Mouse (Mus musculus) forebrain, embryonic 14.5 days (tissue): ENCODE results near the gene Polr2l. TPM values are rescaled to one million over a fixed set of nuclear protein-coding genes. Genes with fewer than 3 reads are reported as not detected.

Experiments
- ATAC-seq: fragments of 200-750 bp; cut with Nextera tagmentation; 2 replicates; pipeline ENCODE4 v1.8.0; 2017; ENCODE audit warnings: mild to moderate bottlenecking, moderate library complexity
- DNase-seq: peaks from one replicate; pipeline ENCODE4 v3.0.0-alpha.2; 2015; ENCODE audit warnings: low spot score
- H3K27ac ChIP-seq: fragments of 300-500 bp; sonication (generic); 2 replicates; pipeline ENCODE4 v1.5.1; 2014; ENCODE audit warnings: low read depth, mild to moderate bottlenecking, control low read depth, low read length, moderate library complexity
- H3K27me3 ChIP-seq: fragments of 300-500 bp; sonication (generic); replicated peaks from 2 replicates; pipeline ENCODE4 v1.6.1; 2014; ENCODE audit warnings: low read length, control low read depth, mixed read lengths; ENCODE audit not compliant: control insufficient read depth, insufficient read depth
- H3K36me3 ChIP-seq: fragments of 300-500 bp; sonication (generic); 2 replicates; pipeline ENCODE4 v1.6.1; 2014; ENCODE audit warnings: low read length, control low read depth; ENCODE audit not compliant: control insufficient read depth, insufficient read depth
- H3K4me1 ChIP-seq: fragments of 300-500 bp; sonication (generic); 2 replicates; pipeline ENCODE4 v1.6.1; 2014; ENCODE audit warnings: antibody characterized with exemption, low read length, control low read depth; ENCODE audit not compliant: control insufficient read depth, insufficient read depth
- H3K4me2 ChIP-seq: fragments of 300-500 bp; sonication (generic); 2 replicates; pipeline ENCODE4 v1.6.1; 2014; ENCODE audit warnings: mild to moderate bottlenecking, control low read depth, low read length
- H3K4me3 ChIP-seq: fragments of 300-500 bp; sonication (generic); 2 replicates; pipeline ENCODE4 v1.5.1; 2014; ENCODE audit warnings: low read depth, low read length, control low read depth
- H3K9ac ChIP-seq: fragments of 300-500 bp; sonication (generic); 2 replicates; pipeline ENCODE4 v1.6.1; 2014; ENCODE audit warnings: mild to moderate bottlenecking, low read length, control low read depth, moderate library complexity
- H3K9me3 ChIP-seq: fragments of 300-500 bp; sonication (generic); replicated peaks from 2 replicates; pipeline ENCODE4 v1.6.1; 2016; ENCODE audit warnings: low read length, control low read depth, mixed read lengths; ENCODE audit not compliant: control insufficient read depth
- WGBS: fragments of 180-500 bp; shearing (Covaris S2); extraction: QIAGEN DNeasy Blood & Tissue Kit; methylation state at CpG from one replicate; pipeline ENCODE4 v1.1.7; 2014; 5-methylcytosine and 5-hydroxymethylcytosine counted together
- polyA plus RNA-seq: library from polyadenylated mRNA; unstranded; fragments of >200 nt; fragmentation: Nextera tagmentation; extraction: Ambion mirVana; gene quantifications from 2 replicates; pipeline ENCODE4 v1.2.1, GENCODE M21; 2014

Gene Polr2l
- polyA plus RNA-seq, 1 experiment from 2014 or later = 79.3 TPM

GRCm38 (mm10) chr7:141481498-141482401 is 6.8 kb upstream of the Polr2l start:
- peak; percentile 56 for DNase-seq
- H3K27me3 ChIP-seq = no peaks in the 10 kb centered on the region
- under 1% methylated on average over 75 of the region's 81 CpGs for WGBS
- H3K9me3 ChIP-seq = no peaks in the 10 kb centered on the region
- ATAC-seq = peak; percentile 67
- peak overlapping the region; percentile 73 for H3K9ac ChIP-seq
- H3K4me1 ChIP-seq = peaks cover 14% of the 10 kb centered on the region
- no peak overlapping the region for H3K27ac ChIP-seq
- H3K4me2 ChIP-seq = peak overlapping the region; percentile 89
- no peaks in the 10 kb centered on the region for H3K36me3 ChIP-seq
- H3K4me3 ChIP-seq = peak overlapping the region; percentile 60

- H3K27me3 ChIP-seq = no peaks in the 10 kb centered on the region
- no peaks in the 10 kb centered on the region for H3K9me3 ChIP-seq
- ATAC-seq = peak; percentile 60
- DNase-seq = peak; percentile 83
- peak overlapping the region; percentile 60; the same call in 1 of the 2 replicates for H3K4me3 ChIP-seq
- H3K4me1 ChIP-seq = peaks cover 14% of the 10 kb centered on the region
- no peaks in the 10 kb centered on the region for H3K36me3 ChIP-seq
- H3K27ac ChIP-seq = no peak overlapping the region
- 9% methylated on average over 10 of the region's 10 CpGs for WGBS
- peak overlapping the region; percentile 89 for H3K4me2 ChIP-seq
- H3K9ac ChIP-seq = peak overlapping the region; percentile 73; the same call in 1 of the 2 replicates
Measured at GRCm38 (mm10) chr7:141480842-141481497, 6.0 kb upstream of the Polr2l start.

DNA sequence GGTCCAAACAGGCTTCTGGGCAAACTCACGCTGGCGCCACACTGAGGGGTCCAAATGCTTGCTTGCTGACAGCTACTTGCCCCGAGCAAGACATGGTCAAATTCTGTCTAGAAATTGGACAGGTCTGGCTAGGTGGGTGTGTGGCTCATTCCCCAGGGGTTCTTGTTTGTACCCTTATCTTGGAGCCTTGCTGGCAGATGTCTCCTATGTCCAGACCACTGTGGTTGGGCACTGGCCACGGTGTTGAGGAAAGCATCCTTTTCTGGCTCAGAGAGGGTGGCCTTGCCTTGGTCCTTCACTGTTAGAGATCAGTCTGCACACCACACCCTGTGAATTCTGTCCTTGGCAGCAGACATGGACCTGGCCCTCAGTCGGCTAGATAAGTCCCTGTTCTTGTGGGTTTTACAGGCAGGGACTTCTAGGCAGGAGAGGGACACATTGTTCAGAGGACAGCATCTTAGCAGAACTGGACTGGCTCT is 3.4 kb upstream of the Polr2l start:
- H3K4me2 ChIP-seq = no peak overlapping the region
- no peak for DNase-seq
- H3K4me1 ChIP-seq = peaks cover 19% of the 10 kb centered on the region
- WGBS = 84% methylated on average over 5 of the region's 5 CpGs
- no peak overlapping the region for H3K27ac ChIP-seq
- H3K36me3 ChIP-seq = no peaks in the 10 kb centered on the region
- ATAC-seq = no peak
- no peaks in the 10 kb centered on the region for H3K27me3 ChIP-seq
- H3K4me3 ChIP-seq = no peak overlapping the region
- no peaks in the 10 kb centered on the region for H3K9me3 ChIP-seq
- no peak overlapping the region for H3K9ac ChIP-seq

- no peaks in the 10 kb centered on the region for H3K9me3 ChIP-seq
- no peak for DNase-seq
- H3K4me3 ChIP-seq = no peak overlapping the region
- no peak overlapping the region for H3K27ac ChIP-seq
- no peaks in the 10 kb centered on the region for H3K27me3 ChIP-seq
- 78% methylated on average over 4 of the region's 4 CpGs for WGBS
- peaks cover 3% of the 10 kb centered on the region for H3K36me3 ChIP-seq
- no peak overlapping the region for H3K9ac ChIP-seq
- no peak overlapping the region for H3K4me2 ChIP-seq
- ATAC-seq = no peak
- H3K4me1 ChIP-seq = peaks cover 19% of the 10 kb centered on the region
Measured at GRCm38 (mm10) chr7:141477578-141478269, 2.8 kb upstream of the Polr2l start.

DNA sequence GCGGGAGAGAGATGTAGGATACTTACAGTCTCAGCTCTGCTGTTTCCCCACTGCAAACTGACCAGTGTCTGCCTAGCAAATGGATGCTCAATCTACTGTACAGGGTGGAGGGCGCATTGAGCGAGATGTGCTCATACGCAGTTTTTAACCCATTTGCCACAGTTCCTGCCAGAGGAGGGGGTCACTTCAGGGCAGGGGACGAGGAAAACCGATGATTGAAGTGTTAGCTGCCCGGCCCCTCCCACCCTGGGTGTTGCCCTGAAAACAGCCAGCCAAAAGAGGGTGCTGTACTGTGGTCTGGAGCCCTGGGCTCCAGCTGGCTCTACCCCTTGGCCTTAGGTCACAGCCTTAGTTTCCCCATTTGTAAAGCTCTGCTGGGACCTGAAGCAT is 2.0 kb upstream of the Polr2l start:
- 24% methylated on average over 7 of the region's 7 CpGs for WGBS
- no peaks in the 10 kb centered on the region for H3K9me3 ChIP-seq
- 0 out of 2 replicates have a peak overlapping the region, but pooled peaks have one; percentile 14 for H3K27ac ChIP-seq
- no peaks in the 10 kb centered on the region for H3K27me3 ChIP-seq
- H3K9ac ChIP-seq = no peak overlapping the region
- peaks cover 17% of the 10 kb centered on the region for H3K4me1 ChIP-seq
- no peak for DNase-seq
- H3K4me2 ChIP-seq = no peak overlapping the region
- H3K36me3 ChIP-seq = peaks cover 10% of the 10 kb centered on the region
- no peak for ATAC-seq
- no peak overlapping the region for H3K4me3 ChIP-seq

DNA sequence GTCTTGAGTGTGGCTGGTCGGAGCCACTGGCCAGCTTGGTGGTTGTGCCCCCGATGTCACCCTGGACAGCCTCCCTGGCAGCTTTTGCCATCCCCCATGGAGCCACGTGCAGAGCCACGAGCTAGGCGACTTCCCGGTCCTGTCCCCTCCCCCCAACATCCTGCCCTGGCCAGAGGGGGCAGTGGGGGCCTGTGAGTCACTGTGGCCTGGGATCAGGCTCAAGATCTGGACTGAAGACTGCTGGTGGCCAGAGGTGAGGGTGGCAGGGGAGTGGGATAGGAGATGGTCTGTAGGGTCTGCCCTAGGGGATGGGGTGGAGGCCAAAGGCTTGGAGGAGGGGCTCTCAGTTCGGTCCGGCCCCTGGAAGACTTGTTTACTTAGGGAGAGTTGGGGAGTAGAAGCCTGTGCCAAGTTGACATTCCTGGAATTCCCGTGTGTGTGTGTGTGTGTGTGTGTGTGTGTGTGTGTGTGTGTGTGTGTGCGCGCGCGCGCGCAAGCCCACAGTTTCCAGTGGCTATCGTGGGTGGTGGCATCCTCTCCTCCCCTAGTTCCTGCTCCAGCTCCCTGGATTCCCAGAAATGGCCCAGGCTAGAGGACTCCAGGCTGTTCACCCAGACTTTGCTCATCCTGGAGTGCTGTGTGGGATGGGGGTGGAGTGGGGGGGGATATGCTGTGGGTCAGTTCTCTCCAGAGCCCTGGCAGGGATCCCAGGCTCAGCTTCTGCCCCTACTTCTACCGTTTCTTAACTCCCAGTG is 1.5 kb upstream of the Polr2l start:
- H3K4me3 ChIP-seq = peak overlapping the region; percentile 67; the same call in 1 of the 2 replicates
- peaks cover 14% of the 10 kb centered on the region for H3K36me3 ChIP-seq
- ATAC-seq = no peak
- 2% methylated on average over 11 of the region's 17 CpGs for WGBS
- H3K27ac ChIP-seq = 0 out of 2 replicates have a peak overlapping the region, but pooled peaks have one; percentile 14
- H3K9me3 ChIP-seq = no peaks in the 10 kb centered on the region
- H3K27me3 ChIP-seq = no peaks in the 10 kb centered on the region
- H3K4me1 ChIP-seq = peaks cover 14% of the 10 kb centered on the region
- H3K9ac ChIP-seq = no peak overlapping the region
- peak overlapping the region; percentile 88 for H3K4me2 ChIP-seq
- DNase-seq = peak; percentile 38

- Histone ChIP-seq H3K36me3 (peaks cover 20% of the 10 kb centered on the region), H3K9me3 (no peaks in the 10 kb centered on the region), H3K9ac (peak overlapping the region; percentile 87), H3K4me3 (peak overlapping the region; percentile 67), H3K4me1 (peaks cover 8% of the 10 kb centered on the region), H3K4me2 (peak overlapping the region; percentile 88), H3K27me3 (no peaks in the 10 kb centered on the region), H3K27ac (no peak overlapping the region)
- no peak for DNase-seq
- ATAC-seq = no peak
- WGBS = 2% methylated on average over 12 of the region's 12 CpGs
Measured at GRCm38 (mm10) chr7:141475805-141476158, 850 bp upstream of the Polr2l start.

GRCm38 (mm10) chr7:141474160-141474559 is 772 bp downstream of the Polr2l start:
- 7% methylated on average over 5 of the region's 5 CpGs for WGBS
- Histone ChIP-seq H3K36me3 (peaks cover 31% of the 10 kb centered on the region), H3K4me1 (peaks cover 13% of the 10 kb centered on the region), H3K4me3 (peak overlapping the region; percentile 67), H3K4me2 (peak overlapping the region; percentile 88), H3K27ac (no peak overlapping the region), H3K27me3 (no peaks in the 10 kb centered on the region), H3K9ac (peak overlapping the region; percentile 87), H3K9me3 (no peaks in the 10 kb centered on the region)
- no peak for DNase-seq
- ATAC-seq = no peak
